Mouse (Mus musculus): ENCODE data around the gene Abcf2. TPM values are rescaled to one million over a fixed set of nuclear protein-coding genes. Genes with fewer than 3 reads are reported as not detected.

Gene Abcf2
- total RNA-seq, 2 experiments from 2014 or later: 44.0 to 45.7 TPM

GRCm38 (mm10) chr5:24603431-24604010 is 26.3 kb upstream of the Abcf2 start:
- DNase-seq: no peak
- intact Hi-C loops (cut with DNase I): no loop called here

- peak; percentile 88 to 91 for DNase-seq
- intact Hi-C loops (cut with DNase I): no loop called here
Observed at GRCm38 (mm10) chr5:24602751-24603343, 25.6 kb upstream of the Abcf2 start.

DNA sequence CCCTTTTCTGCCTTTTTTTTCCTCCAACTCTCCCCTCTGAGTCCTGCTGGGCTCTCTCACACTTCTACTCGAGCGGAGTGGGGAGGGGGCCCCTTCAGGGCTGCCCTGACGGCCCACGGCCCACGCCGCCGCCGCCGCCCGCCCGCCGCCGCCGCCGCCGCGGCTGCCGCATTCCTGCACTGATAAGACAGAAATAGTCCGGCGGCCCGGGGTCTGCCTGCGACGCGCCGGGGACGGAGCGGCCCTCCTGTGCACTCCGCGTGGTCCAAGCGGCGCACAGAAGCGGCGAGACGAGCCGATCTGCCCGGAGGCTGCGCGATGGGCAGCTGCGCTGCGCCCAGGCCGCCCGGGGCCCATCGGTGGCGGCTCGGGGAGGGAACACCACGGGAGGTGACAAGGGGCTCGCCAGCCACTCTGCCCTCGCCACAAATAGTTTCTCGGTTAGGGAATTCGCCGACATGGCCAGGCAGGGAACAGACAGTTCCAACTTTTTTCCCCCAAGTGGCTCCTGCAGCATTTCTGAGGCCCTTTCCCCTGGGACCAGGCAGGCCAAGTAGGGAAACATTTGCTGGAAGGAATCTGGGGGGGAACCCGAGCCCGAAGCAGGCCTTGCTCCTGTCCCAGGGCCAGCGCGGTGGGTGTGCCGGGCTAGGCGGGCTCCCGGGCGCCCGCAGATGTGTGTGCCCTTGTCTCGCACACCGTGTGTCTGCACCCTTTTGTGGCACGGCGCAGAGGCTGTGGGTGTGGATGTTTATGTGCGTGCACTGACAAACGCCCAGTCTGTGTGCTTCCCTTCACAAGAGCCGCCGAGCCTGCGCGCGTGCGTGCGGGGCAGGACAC is 24.9 kb upstream of the Abcf2 start:
- peak; percentile 82 to 86 for DNase-seq
- intact Hi-C loops (cut with DNase I): no loop called here

DNA sequence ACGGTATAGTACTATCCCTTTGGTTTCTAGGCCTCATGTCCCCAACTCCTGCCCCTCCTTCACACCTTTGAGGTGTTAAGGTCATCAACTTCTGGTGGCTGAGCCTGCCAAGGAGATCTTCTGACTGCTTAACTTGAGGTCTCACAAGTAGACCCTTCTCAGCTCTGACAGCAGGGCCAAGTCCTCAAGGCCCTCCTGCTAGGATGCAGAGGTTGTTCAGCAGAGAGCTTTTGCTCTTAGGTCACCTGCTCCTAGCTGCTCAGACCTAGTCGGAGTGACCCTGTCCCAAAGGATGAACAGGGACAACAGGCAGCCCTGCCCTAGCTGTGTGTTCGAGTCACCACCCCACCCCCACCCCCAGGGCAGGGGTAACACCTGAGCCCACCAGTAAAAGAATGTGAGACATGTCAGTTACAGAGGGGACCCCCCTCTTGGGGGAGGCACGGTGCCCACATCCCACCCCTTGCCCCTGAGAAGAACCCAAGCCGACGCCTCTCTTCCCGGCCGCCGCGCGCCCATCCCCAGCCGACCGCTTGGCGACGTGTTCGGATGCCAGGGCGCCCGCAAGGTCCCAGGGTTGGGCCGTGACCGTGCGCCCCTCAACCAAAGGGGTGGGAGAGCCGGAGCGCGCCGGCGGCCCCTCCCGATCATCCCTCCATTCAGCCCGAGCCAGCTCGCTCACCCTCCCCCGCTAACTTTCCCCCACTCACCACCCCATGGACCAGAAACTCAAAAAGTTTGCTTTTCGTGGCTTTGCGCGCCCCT is 24.0 kb upstream of the Abcf2 start:
- intact Hi-C loops (cut with DNase I): no loop called here
- DNase-seq: peak; percentile 52

DNA sequence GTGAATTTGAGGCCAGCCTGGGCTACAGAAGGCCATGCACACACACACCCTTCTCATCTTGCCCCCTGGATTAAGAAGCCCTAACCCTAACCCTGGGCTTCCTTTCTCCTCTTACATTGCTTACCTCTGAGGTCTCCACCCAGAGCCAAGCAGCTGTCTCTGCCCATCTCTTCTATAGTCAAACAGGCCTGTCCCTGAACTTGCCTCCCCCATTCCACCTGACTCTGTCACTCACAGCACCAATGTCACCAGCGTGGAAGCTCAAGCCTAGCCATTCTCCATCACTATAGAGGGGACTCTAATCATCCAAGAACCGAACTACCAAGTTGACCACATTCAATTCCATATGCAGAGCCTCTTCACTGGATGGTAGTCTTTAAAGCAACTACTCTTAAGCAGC is 23.0 kb upstream of the Abcf2 start:
- no peak for DNase-seq
- intact Hi-C loops (cut with DNase I): no loop called here

- no peak for DNase-seq
- intact Hi-C loops (cut with DNase I): loop anchor here (1.0 to 5.0 kb wide), 3 partner anchors 52 to 89 kb away; no protein-coding TSS in a partner anchor
Observed at GRCm38 (mm10) chr5:24599137-24599536, 21.9 kb upstream of the Abcf2 start.

- DNase-seq: peak; percentile 79 to 85
- intact Hi-C loops (cut with DNase I): loop anchor here (1.0 to 5.0 kb wide), 3 partner anchors 52 to 88 kb away; no protein-coding TSS in a partner anchor
Observed at GRCm38 (mm10) chr5:24598570-24599006, 21.3 kb upstream of the Abcf2 start.

- no peak for DNase-seq
- intact Hi-C loops (cut with DNase I): loop anchor here (2.0 to 5.0 kb wide), 2 partner anchors 53 to 66 kb away; no protein-coding TSS in a partner anchor
Observed at GRCm38 (mm10) chr5:24597901-24598569, 20.8 kb upstream of the Abcf2 start.

- intact Hi-C loops (cut with DNase I): loop anchor here (5.0 kb wide), 1 partner anchor 65 kb away; no protein-coding TSS in a partner anchor
- peak; percentile 77 to 86 for DNase-seq
Observed at GRCm38 (mm10) chr5:24597221-24597728, 20.0 kb upstream of the Abcf2 start.

- no peak for DNase-seq
- intact Hi-C loops (cut with DNase I): loop anchor here (5.0 kb wide), 1 partner anchor 64 kb away; no protein-coding TSS in a partner anchor
Observed at GRCm38 (mm10) chr5:24596519-24597171, 19.4 kb upstream of the Abcf2 start.

DNA sequence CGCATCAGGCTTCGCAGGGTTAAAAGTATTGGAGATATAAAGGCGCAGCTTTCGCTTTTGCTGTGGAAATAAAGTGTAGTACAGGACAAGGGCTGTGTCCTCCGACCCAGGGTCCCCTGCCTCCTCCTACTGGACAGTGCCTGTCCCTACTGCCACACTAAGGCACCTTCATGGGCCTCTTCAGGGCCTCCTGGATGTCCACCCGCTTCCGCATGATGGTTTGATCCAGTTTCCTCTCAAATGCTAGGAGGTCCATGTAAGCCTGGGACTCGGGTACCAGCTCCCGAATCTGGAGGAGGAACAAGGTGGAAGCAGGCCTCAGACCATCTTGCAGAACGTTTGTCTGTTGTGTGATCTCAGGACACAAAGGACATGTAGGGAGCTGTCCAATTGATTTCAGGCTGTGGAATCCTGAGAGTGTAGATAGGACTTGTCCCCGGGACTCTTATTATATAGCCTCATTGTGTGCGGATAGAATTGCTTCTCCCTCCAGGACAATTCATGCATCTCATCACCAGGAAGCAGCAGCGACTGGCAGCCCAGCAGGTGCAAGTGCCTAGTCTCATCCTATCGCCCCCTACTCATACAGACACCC is 18.6 kb upstream of the Abcf2 start:
- DNase-seq: no peak
- intact Hi-C loops (cut with DNase I): loop anchor here (5.0 kb wide), 1 partner anchor 64 kb away; no protein-coding TSS in a partner anchor

DNA sequence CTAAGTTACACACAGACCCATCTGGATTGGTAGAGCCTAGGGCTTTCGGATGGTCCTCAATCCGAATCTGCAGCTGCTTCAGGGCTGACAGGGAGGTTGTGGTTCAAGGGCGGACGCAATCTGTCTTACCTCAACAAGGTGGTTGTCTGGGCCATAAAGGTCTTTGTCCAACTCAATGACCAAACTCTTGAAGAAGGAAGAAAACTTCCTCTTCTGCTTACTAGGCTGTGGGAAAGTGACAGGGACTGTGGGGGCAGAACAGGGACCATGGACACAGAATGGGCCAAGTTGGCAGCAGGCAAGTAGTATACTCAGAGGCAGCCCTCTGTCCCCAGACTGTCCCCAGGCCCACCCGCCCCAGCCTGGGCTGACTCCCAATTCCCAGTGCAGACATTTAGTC is 18.0 kb upstream of the Abcf2 start:
- intact Hi-C loops (cut with DNase I): loop anchor here (5.0 kb wide), 1 partner anchor 63 kb away; no protein-coding TSS in a partner anchor
- DNase-seq: no peak

- intact Hi-C loops (cut with DNase I): no loop called here
- DNase-seq: no peak
Observed at GRCm38 (mm10) chr5:24594346-24594745, 17.1 kb upstream of the Abcf2 start.

DNA sequence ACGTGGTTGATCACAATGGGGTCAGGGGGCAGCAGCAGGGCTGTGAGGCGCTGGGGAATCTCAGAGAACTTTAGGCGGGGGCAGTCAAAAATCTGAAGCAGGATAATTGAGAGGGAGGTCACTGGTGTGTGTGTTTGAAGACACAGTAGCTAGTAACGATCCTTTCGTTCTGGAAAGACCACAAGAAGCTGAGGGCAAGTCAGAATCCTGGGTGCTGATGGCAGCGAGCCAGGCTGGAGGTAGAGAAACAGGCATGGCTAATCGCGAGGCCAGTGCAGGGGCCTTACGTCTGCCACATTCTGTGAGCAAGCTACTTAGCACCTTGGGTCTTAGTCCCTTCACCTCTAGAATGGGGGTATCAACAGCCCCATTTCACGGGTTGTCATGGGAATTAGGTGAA is 16.7 kb upstream of the Abcf2 start:
- DNase-seq: no peak
- intact Hi-C loops (cut with DNase I): no loop called here

GRCm38 (mm10) chr5:24593230-24593629 is 16.0 kb upstream of the Abcf2 start:
- no peak for DNase-seq
- intact Hi-C loops (cut with DNase I): no loop called here

GRCm38 (mm10) chr5:24592471-24593160 is 15.3 kb upstream of the Abcf2 start:
- intact Hi-C loops (cut with DNase I): no loop called here
- no peak for DNase-seq

GRCm38 (mm10) chr5:24591796-24592470 is 14.7 kb upstream of the Abcf2 start:
- intact Hi-C loops (cut with DNase I): no loop called here
- no peak for DNase-seq

All from heart, postnatal 14 days (tissue).